27 mouse cellular contexts compared by ENCODE assay signal in the genomic region with DNA sequence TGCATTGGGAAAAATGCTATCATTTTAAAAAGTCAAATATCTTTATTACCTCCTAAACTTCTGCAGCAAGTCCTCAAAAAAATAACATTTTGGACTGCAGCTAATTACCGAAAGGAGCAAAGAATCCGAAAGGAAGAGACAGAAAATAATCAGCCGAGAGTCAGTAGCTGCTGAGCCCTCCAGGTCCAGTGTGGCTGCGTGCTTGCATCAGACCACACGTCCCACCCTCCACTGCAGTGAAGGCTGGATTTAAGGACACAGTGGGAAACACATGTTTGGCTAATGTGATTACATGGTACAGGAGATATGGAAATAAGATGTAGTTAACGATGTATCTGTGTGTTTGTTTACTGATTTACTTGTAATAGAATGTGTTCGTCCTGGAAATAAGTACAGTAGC. TPM values are rescaled to one million over a fixed set of nuclear protein-coding genes. Genes with fewer than 3 reads are reported as not detected.
"Had no signal": no experiment of that assay in that cellular context is flagged by ENCODE, and none has a peak within 500 bp of the region (broad histone marks: within the 10 kb centered on the region; RNA-seq: fewer than 3 reads in every experiment).

No protein-coding gene starts in this region.

- H3K9me3 ChIP-seq: embryonic facial prominence, embryonic 10.5 days; embryonic facial prominence, embryonic 12.5 days; embryonic facial prominence, embryonic 13.5 days; embryonic facial prominence, embryonic 15.5 days; forebrain, embryonic 10.5 days; forebrain, embryonic 12.5 days; forebrain, embryonic 13.5 days; forebrain, embryonic 15.5 days had no signal

- H3K9ac ChIP-seq: embryonic facial prominence, embryonic 12.5 days; embryonic facial prominence, embryonic 13.5 days; embryonic facial prominence, embryonic 15.5 days; forebrain, embryonic 12.5 days; forebrain, embryonic 13.5 days; forebrain, embryonic 15.5 days; forebrain, postnatal 0 days had no signal

- DNase-seq: cerebellum, adult 8-10 months; cerebellum, adult 9-10 months; cerebellum, adult 9-11 months; cerebellum, postnatal 10 days; cerebellum, postnatal 14 days; cerebellum, postnatal 25 days; cerebellum, postnatal 36 days; embryo, embryonic 11 days; forebrain, postnatal 0 days; gastrocnemius, adult 2 months; gastrocnemius, postnatal 10 days; gastrocnemius, postnatal 14 days; gastrocnemius, postnatal 25 days; gastrocnemius, postnatal 36 days; heart, adult 18-20 months; heart, adult 2 months had no signal

- H3K27me3 ChIP-seq: embryonic facial prominence, embryonic 12.5 days; embryonic facial prominence, embryonic 13.5 days; embryonic facial prominence, embryonic 15.5 days; forebrain, embryonic 12.5 days; forebrain, embryonic 13.5 days; forebrain, embryonic 15.5 days had no signal

- H3K4me3 ChIP-seq: embryonic facial prominence, embryonic 10.5 days; embryonic facial prominence, embryonic 12.5 days; embryonic facial prominence, embryonic 13.5 days; embryonic facial prominence, embryonic 15.5 days; erythroblast, embryonic 14.5 days; forebrain, embryonic 10.5 days; forebrain, embryonic 12.5 days; forebrain, embryonic 13.5 days; forebrain, embryonic 15.5 days; gastrocnemius, adult 2 months; heart, adult 2 months had no signal

- H3K4me2 ChIP-seq: embryonic facial prominence, embryonic 12.5 days; embryonic facial prominence, embryonic 13.5 days; embryonic facial prominence, embryonic 15.5 days; forebrain, embryonic 12.5 days; forebrain, embryonic 13.5 days; forebrain, embryonic 15.5 days had no signal

- H3K36me3 ChIP-seq: embryonic facial prominence, embryonic 10.5 days; embryonic facial prominence, embryonic 12.5 days; embryonic facial prominence, embryonic 13.5 days; embryonic facial prominence, embryonic 15.5 days; forebrain, embryonic 10.5 days; forebrain, embryonic 12.5 days; forebrain, embryonic 15.5 days had no signal

- H3K4me1 ChIP-seq: embryonic facial prominence, embryonic 10.5 days; embryonic facial prominence, embryonic 12.5 days; embryonic facial prominence, embryonic 13.5 days; embryonic facial prominence, embryonic 15.5 days; forebrain, embryonic 10.5 days; forebrain, embryonic 12.5 days; forebrain, embryonic 13.5 days; forebrain, embryonic 15.5 days had no signal

- H3K27ac ChIP-seq: embryonic facial prominence, embryonic 10.5 days; embryonic facial prominence, embryonic 12.5 days; embryonic facial prominence, embryonic 13.5 days; embryonic facial prominence, embryonic 15.5 days; forebrain, embryonic 10.5 days; forebrain, embryonic 12.5 days; forebrain, embryonic 13.5 days; forebrain, embryonic 15.5 days; gastrocnemius, adult 2 months; heart, adult 2 months had no signal

- ATAC-seq: forebrain, embryonic 13.5 days; forebrain, embryonic 14.5 days; forebrain, embryonic 15.5 days; forebrain, embryonic 16.5 days; forebrain, postnatal 0 days had no signal

RNA-seq across cellular contexts. Expression of a gene that starts 42.2 kb away (rescaled TPM):
- polyA plus RNA-seq: erythroblast, embryonic 14.5 days had no signal
